Mouse (Mus musculus) MEL (cell line): ENCODE results near the gene Kazn. TPM values are rescaled to one million over a fixed set of nuclear protein-coding genes. Genes with fewer than 3 reads are reported as not detected.

Experiments
- DNase-seq: peaks from one replicate; pipeline ENCODE4 v3.0.0; 2011; ENCODE audit warnings: low read depth, low spot score
- H3K27ac ChIP-seq: 2 replicates; pipeline ENCODE4 v1.5.1; 2012; ENCODE audit warnings: low read depth, mild to moderate bottlenecking, control low read depth, low read length, moderate library complexity; ENCODE audit not compliant: control insufficient read depth
- H3K27me3 ChIP-seq, 2 experiments: fragments of 150-350 bp in 1 of 2; sonication (generic) in 1 of 2; 2 replicates each; pipeline ENCODE4 v1.6.1; 2012; ENCODE audit warnings: low read length in 2 of 2, mild to moderate bottlenecking in 2 of 2, improper control_type of control experiment in 1 of 2, moderate library complexity in 1 of 2; ENCODE audit not compliant: insufficient read depth in 2 of 2, control insufficient read depth in 1 of 2
- H3K36me3 ChIP-seq, 2 experiments: 2 replicates each; pipeline ENCODE4 v1.6.1; 2012 to 2014; ENCODE audit warnings: low read length in 2 of 2, improper control_type of control experiment in 1 of 2, inconsistent platforms in 1 of 2, mild to moderate bottlenecking in 1 of 2; ENCODE audit not compliant: insufficient read depth in 2 of 2, control insufficient read depth in 1 of 2
- H3K4me1 ChIP-seq, 2 experiments: fragments of 150-350 bp in 1 of 2; sonication (generic) in 1 of 2; 2 replicates each; pipeline ENCODE4 v1.6.1; 2012; ENCODE audit warnings: low read length in 2 of 2, improper control_type of control experiment in 1 of 2, mild to moderate bottlenecking in 1 of 2; ENCODE audit not compliant: insufficient read depth in 2 of 2, control insufficient read depth in 1 of 2
- H3K4me3 ChIP-seq, 2 experiments: fragments of 150-350 bp in 1 of 2; sonication (generic) in 1 of 2; 2 replicates each; pipeline ENCODE4 v1.5.1; 2012; ENCODE audit warnings: low read depth in 2 of 2, low read length in 2 of 2, mild to moderate bottlenecking in 2 of 2, moderate library complexity in 2 of 2, control low read depth in 1 of 2, improper control_type of control experiment in 1 of 2; ENCODE audit not compliant: control insufficient read depth in 1 of 2, insufficient read depth in 1 of 2
- H3K79me2 ChIP-seq: 2 replicates; pipeline ENCODE4 v1.6.1; 2012; ENCODE audit warnings: mild to moderate bottlenecking, low read length, moderate library complexity; ENCODE audit not compliant: control insufficient read depth, poor library complexity, insufficient read depth
- H3K9ac ChIP-seq: 2 replicates; pipeline ENCODE4 v1.6.1; 2012; ENCODE audit warnings: low read depth, mild to moderate bottlenecking, control low read depth, low read length, moderate library complexity; ENCODE audit not compliant: control insufficient read depth, poor library complexity, severe bottlenecking
- H3K9me3 ChIP-seq: fragments of 150-350 bp; sonication (generic); replicated peaks from 2 replicates; pipeline ENCODE4 v1.6.1; 2012; ENCODE audit warnings: mild to moderate bottlenecking, low read length, improper control_type of control experiment, moderate library complexity; ENCODE audit not compliant: insufficient read depth
- BHLHE40 ChIP-seq: IDR thresholded peaks from 2 replicates; pipeline ENCODE4 v1.6.1; 2012; ENCODE audit warnings: low read depth, mild to moderate bottlenecking, inconsistent platforms, low read length, improper control_type of control experiment, borderline replicate concordance
- CTCF ChIP-seq, 3 experiments: IDR thresholded peaks in 2 of 3; conservative IDR thresholded peaks in 1 of 3; 2 replicates each; pipeline ENCODE4 v1.5.1; 2011 to 2012; ENCODE audit warnings: low read length in 3 of 3, low read depth in 2 of 3, mild to moderate bottlenecking in 2 of 3, improper control_type of control experiment in 1 of 3, inconsistent platforms in 1 of 3, mixed read lengths in 1 of 3, moderate library complexity in 1 of 3; ENCODE audit not compliant: control insufficient read depth in 1 of 3, insufficient read depth in 1 of 3, poor library complexity in 1 of 3, severe bottlenecking in 1 of 3
- E2F4 ChIP-seq: IDR thresholded peaks from 2 replicates; pipeline ENCODE4 v1.6.1; 2011; ENCODE audit warnings: low read depth, low read length, improper control_type of control experiment, borderline replicate concordance
- ELF1 ChIP-seq: IDR thresholded peaks from 2 replicates; pipeline ENCODE4 v1.6.1; 2014; ENCODE audit warnings: low read depth, mild to moderate bottlenecking, inconsistent platforms, low read length, improper control_type of control experiment, moderate library complexity
- EP300 ChIP-seq, 2 experiments: IDR thresholded peaks; 2 replicates each; pipeline ENCODE4 v1.6.1; 2011; ENCODE audit warnings: improper control_type of control experiment in 2 of 2, low read length in 2 of 2, low read depth in 1 of 2, mild to moderate bottlenecking in 1 of 2
- ETS1 ChIP-seq: IDR thresholded peaks from 2 replicates; pipeline ENCODE4 v1.6.1; 2012; ENCODE audit warnings: low read depth, mild to moderate bottlenecking, inconsistent platforms, low read length, improper control_type of control experiment, moderate library complexity
- GATA1 ChIP-seq: IDR thresholded peaks from 2 replicates; pipeline ENCODE4 v1.6.1; 2011; ENCODE audit warnings: low read depth, low read length, improper control_type of control experiment
- HCFC1 ChIP-seq: IDR thresholded peaks from 2 replicates; pipeline ENCODE4 v1.6.1; 2012; ENCODE audit warnings: low read depth, mild to moderate bottlenecking, inconsistent platforms, low read length, improper control_type of control experiment, moderate library complexity
- JUND ChIP-seq: IDR thresholded peaks from 2 replicates; pipeline ENCODE4 v1.6.1; 2011; ENCODE audit warnings: low read depth, mild to moderate bottlenecking, improper control_type of control experiment, low read length
- MAX ChIP-seq: IDR thresholded peaks from 2 replicates; pipeline ENCODE4 v1.6.1; 2011; ENCODE audit warnings: low read length, improper control_type of control experiment
- MEF2A ChIP-seq: IDR thresholded peaks from 2 replicates; pipeline ENCODE4 v1.6.1; 2014; ENCODE audit warnings: low read depth, mild to moderate bottlenecking, inconsistent platforms, low read length, improper control_type of control experiment; ENCODE audit not compliant: poor library complexity, insufficient replicate concordance, severe bottlenecking; ENCODE audit errors: extremely low read depth
- MXI1 ChIP-seq: IDR thresholded peaks from 2 replicates; pipeline ENCODE4 v1.6.1; 2011; ENCODE audit warnings: mild to moderate bottlenecking, low read depth, low read length, improper control_type of control experiment
- MYB ChIP-seq: IDR thresholded peaks from 2 replicates; pipeline ENCODE4 v1.6.1; 2011; ENCODE audit warnings: mild to moderate bottlenecking, low read depth, low read length, improper control_type of control experiment
- MYC ChIP-seq: IDR thresholded peaks from 2 replicates; pipeline ENCODE4 v1.6.1; 2011; ENCODE audit warnings: low read depth, mild to moderate bottlenecking, low read length, improper control_type of control experiment, moderate library complexity
- POLR2A ChIP-seq, 2 experiments: IDR thresholded peaks; 2 replicates each; pipeline ENCODE4 v1.6.1; 2011 to 2012; ENCODE audit warnings: low read length in 2 of 2, mild to moderate bottlenecking in 2 of 2, control low read depth in 1 of 2, improper control_type of control experiment in 1 of 2, low read depth in 1 of 2, moderate library complexity in 1 of 2; ENCODE audit not compliant: control insufficient read depth in 1 of 2, insufficient read depth in 1 of 2, poor library complexity in 1 of 2
- POLR2AphosphoS2 ChIP-seq: IDR thresholded peaks from 2 replicates; pipeline ENCODE4 v1.6.1; 2011; ENCODE audit warnings: low read length, improper control_type of control experiment
- RAD21 ChIP-seq: IDR thresholded peaks from 2 replicates; pipeline ENCODE4 v1.6.1; 2011; ENCODE audit warnings: mild to moderate bottlenecking, low read depth, low read length, improper control_type of control experiment
- RCOR1 ChIP-seq: IDR thresholded peaks from 2 replicates; pipeline ENCODE4 v1.6.1; 2012; ENCODE audit warnings: low read depth, mild to moderate bottlenecking, inconsistent platforms, low read length, improper control_type of control experiment
- TAL1 ChIP-seq: IDR thresholded peaks from 2 replicates; pipeline ENCODE4 v1.6.1; 2012; ENCODE audit warnings: mild to moderate bottlenecking, inconsistent platforms, low read length, moderate library complexity, mixed read lengths
- TBP ChIP-seq: IDR thresholded peaks from 2 replicates; pipeline ENCODE4 v1.8.0; 2011; ENCODE audit warnings: low read depth, low read length, improper control_type of control experiment
- UBTF ChIP-seq: IDR thresholded peaks from 2 replicates; pipeline ENCODE4 v1.6.1; 2012; ENCODE audit warnings: low read depth, mild to moderate bottlenecking, inconsistent platforms, low read length, improper control_type of control experiment, moderate library complexity, borderline replicate concordance; ENCODE audit not compliant: insufficient read depth
- ZC3H11A ChIP-seq: IDR thresholded peaks from 2 replicates; pipeline ENCODE4 v1.6.1; 2012; ENCODE audit warnings: low read depth, mild to moderate bottlenecking, inconsistent platforms, low read length, improper control_type of control experiment
- ZKSCAN1 ChIP-seq: IDR thresholded peaks from 2 replicates; pipeline ENCODE4 v1.6.1; 2012; ENCODE audit warnings: low read depth, mild to moderate bottlenecking, inconsistent platforms, low read length, improper control_type of control experiment, moderate library complexity
- ZMIZ1 ChIP-seq: IDR thresholded peaks from 2 replicates; pipeline ENCODE4 v1.6.1; 2012; ENCODE audit warnings: low read depth, mild to moderate bottlenecking, inconsistent platforms, low read length, improper control_type of control experiment, moderate library complexity
- ZNF384 ChIP-seq: IDR thresholded peaks from 2 replicates; pipeline ENCODE4 v1.6.1; 2012; ENCODE audit warnings: low read depth, mild to moderate bottlenecking, inconsistent platforms, low read length, improper control_type of control experiment
- polyA plus RNA-seq, 2 experiments: library from polyadenylated mRNA; stranded (reverse) in 1 of 2; unstranded in 1 of 2; fragments of >175 nt in 1 of 2; fragments of >200 nt in 1 of 2; gene quantifications; 2 replicates each; pipeline versions ENCODE4 v1.2.1 to v1.2.4; 2012; ENCODE audit warnings: low replicate concordance in 2 of 2, low read depth in 1 of 2; ENCODE audit not compliant: insufficient read length in 2 of 2, insufficient read depth in 1 of 2, missing spikeins in 1 of 2
- total RNA-seq: library from RNA; depleted of rRNA; stranded (reverse); fragments of 300-350 nt; gene quantifications from 2 replicates; pipeline ENCODE4 v1.2.3, GENCODE M21; 2012

The Kazn gene
- total and polyA plus RNA-seq, 3 experiments: not detected

DNA sequence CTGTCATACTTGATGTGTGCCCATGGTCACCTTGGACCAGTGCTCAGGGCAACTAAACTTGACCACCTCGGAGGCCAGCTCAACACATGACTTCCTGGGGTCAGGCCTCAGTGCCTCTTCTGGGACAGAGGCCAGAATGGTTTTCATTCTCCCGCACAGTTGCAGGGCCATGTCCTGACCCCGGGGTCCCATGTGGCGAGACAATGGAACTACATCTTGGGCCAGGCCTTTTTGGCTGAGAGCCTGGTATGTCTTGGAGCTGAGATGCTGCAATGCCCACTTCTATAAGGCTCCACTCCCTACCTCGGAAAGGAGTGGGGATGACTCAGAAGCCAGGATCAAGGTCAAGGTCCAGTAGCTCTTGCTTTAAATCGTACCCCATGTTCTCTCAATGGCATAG lies 42.6 kb downstream of the Kazn start:
- no peak for DNase-seq
- TF ChIP-seq EP300 (IDR thresholded peaks at IDR 0.05; ENCODE audit: low read depth in 1 of 2, low read length in 2 of 2) (no peak), MYB (no peak), MYC (no peak), MAX (no peak), E2F4 (no peak), ZMIZ1 (no peak), POLR2A (IDR thresholded peaks at IDR 0.05; ENCODE audit: control insufficient read depth in 1 of 2, insufficient read depth in 1 of 2, low read depth in 1 of 2, low read length in 2 of 2, poor library complexity in 1 of 2) (no peak), TBP (no peak), MXI1 (no peak), MEF2A (no peak), JUND (no peak), ZC3H11A (no peak), CTCF (IDR thresholded peaks at IDR 0.05 in 2 of 3, conservative IDR thresholded peaks at IDR 0.05 in 1 of 3; ENCODE audit: control insufficient read depth in 1 of 3, insufficient read depth in 1 of 3, low read depth in 2 of 3, low read length in 3 of 3, poor library complexity in 1 of 3, severe bottlenecking in 1 of 3) (no peak), RAD21 (no peak), RCOR1 (no peak), ZNF384 (no peak), ELF1 (no peak)
- Histone ChIP-seq H3K4me1 (no peaks in the 10 kb centered on the region), H3K27ac (no peak overlapping the region), H3K27me3 (no peaks in the 10 kb centered on the region), H3K9ac (no peak overlapping the region), H3K4me3 (no peak overlapping the region), H3K79me2 (no peaks in the 10 kb centered on the region), H3K36me3 (no peaks in the 10 kb centered on the region), H3K9me3 (no peaks in the 10 kb centered on the region)

DNA sequence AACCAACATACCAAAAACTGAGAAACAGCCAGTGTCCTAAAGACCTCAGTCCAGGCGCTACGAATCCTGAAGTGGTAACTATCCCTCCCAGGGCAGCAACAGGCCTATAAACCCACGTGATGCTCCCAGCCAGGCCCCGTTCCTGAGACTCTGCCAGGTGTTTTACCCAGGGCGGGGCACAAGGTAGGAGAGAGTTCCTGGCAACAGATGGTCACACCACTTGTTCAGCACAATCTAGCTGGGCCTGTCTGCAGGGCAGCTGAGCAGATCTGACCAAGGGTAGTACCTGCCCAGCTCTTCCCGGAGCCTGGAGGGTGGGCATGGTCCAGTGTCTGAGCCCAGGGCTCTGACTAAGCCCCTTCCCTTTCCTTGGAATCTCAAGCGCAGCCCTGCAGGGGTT lies 45.4 kb downstream of the Kazn start:
- no peaks in the 10 kb centered on the region for H3K27me3 ChIP-seq
- H3K36me3 ChIP-seq: no peaks in the 10 kb centered on the region
- H3K9me3 ChIP-seq: no peaks in the 10 kb centered on the region
- no peak overlapping the region for H3K27ac ChIP-seq
- DNase-seq: no peak
- TF ChIP-seq ZMIZ1: no peak
- TF ChIP-seq ETS1: no peak
- TF ChIP-seq GATA1: no peak
- TF ChIP-seq POLR2AphosphoS2: no peak
- TF ChIP-seq ELF1: no peak
- no peak for TF ChIP-seq MXI1
- no peak for TF ChIP-seq UBTF
- TF ChIP-seq JUND: no peak
- no peak for TF ChIP-seq TBP
- TF ChIP-seq ZKSCAN1: no peak
- no peak for TF ChIP-seq MAX
- TF ChIP-seq ZC3H11A: no peak
- no peak for TF ChIP-seq HCFC1
- TF ChIP-seq TAL1: no peak
- TF ChIP-seq BHLHE40: no peak
- no peak overlapping the region for H3K4me3 ChIP-seq
- no peak overlapping the region for H3K9ac ChIP-seq
- no peaks in the 10 kb centered on the region for H3K79me2 ChIP-seq
- no peaks in the 10 kb centered on the region for H3K4me1 ChIP-seq
